Mouse (Mus musculus): ENCODE data around the gene Tmem156.

Gene Tmem156

DNA sequence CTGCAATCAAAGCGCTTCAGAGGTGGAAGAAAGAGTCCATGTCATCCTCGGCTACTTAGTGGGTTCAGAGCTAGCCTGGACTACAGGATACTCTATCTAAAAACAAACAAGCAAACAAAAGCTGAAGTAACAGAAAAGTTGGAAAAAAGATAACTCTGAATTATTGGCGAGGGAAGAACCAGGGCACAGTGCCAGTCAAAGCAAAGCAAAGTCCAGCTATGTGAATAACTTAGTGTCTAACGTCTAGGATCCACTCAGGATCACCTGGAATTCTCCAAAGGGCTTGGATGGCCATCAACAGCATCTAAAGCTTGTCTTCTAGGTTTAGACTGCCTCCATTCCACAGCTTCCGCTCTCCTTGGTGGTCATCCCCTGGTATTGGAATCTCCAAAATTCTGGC is 5.5 kb upstream of the Tmem156 start:
- no peak for DNase-seq (ENCODE audit: inconsistent age in 2 of 2, low spot score in 1 of 2)

- DNase-seq (ENCODE audit: inconsistent age in 2 of 2, low spot score in 1 of 2), result no peak
Observed at GRCm38 (mm10) chr5:65096805-65097204, 4.9 kb upstream of the Tmem156 start.

- no peak for DNase-seq (ENCODE audit: inconsistent age in 2 of 2, low spot score in 1 of 2)
Observed at GRCm38 (mm10) chr5:65096082-65096481, 4.2 kb upstream of the Tmem156 start.

DNA sequence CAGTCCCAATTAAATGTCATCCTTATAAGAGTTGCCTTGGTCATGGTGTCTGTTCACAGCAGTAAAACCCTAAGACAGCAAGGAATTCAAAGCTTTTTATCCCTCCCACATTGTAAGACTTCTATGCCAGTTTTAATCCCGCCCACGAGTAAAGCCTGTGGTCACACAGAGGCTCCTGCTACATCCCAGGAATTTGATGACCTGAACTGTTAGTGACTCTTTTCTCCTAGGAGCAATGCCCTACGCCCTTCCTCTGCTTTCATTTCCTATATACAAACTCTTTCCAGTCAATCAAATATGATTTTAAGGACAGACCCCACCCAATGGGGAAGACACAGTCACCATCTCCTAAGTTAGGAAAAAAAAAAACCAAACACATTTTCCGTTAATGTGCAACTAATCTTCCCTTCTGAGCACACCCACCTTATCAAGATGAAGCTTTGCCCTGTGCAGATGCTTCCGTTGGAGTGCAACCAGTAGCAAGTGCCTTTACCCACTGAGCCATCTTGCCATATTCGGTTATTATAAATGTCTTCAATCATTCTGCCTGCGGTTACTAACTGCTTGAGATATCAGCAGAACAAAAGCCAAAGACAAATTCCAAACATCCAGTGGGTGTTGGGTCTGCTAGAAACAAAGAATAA is 3.1 kb upstream of the Tmem156 start:
- no peak for DNase-seq (ENCODE audit: inconsistent age in 2 of 2, low spot score in 1 of 2)

- no peak for DNase-seq (ENCODE audit: inconsistent age in 2 of 2, low spot score in 1 of 2)
Observed at GRCm38 (mm10) chr5:65093769-65094168, 1.8 kb upstream of the Tmem156 start.

DNA sequence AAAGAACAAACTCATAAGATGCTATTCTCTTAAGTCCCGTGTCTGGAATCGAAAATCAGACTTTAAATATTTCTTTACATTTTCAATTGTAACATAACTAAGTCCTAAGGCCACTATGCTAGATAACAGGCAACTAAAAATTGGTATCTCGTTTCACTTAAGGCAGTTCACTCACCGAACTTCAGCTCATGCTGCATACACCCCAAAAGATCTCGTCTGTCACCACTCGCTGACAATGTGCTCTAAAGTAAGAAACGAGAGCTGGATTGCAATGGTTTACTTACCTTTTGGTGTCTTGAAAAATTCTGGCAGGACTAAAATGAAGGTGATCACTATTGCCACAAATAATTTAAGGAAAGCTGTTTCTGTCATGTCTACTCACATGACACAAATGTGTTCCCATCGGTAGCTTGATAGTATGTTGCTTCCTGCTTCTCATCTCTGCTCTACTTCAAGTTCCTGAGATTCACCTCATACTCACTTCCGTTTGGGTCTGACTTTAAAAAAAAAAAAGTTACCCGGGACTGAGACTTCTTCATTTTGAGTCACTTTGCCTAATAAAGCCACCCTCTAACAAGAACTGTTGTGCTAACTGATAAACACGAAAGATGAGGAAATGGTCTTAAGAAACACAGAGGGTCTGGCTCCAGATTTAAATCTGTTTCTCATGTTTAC is 611 bp downstream of the Tmem156 start:
- no peak for DNase-seq (ENCODE audit: inconsistent age in 2 of 2, low spot score in 1 of 2)

- DNase-seq (ENCODE audit: inconsistent age in 2 of 2, low spot score in 1 of 2), result no peak
Observed at GRCm38 (mm10) chr5:65089707-65090106, 2.2 kb downstream of the Tmem156 start.

DNA sequence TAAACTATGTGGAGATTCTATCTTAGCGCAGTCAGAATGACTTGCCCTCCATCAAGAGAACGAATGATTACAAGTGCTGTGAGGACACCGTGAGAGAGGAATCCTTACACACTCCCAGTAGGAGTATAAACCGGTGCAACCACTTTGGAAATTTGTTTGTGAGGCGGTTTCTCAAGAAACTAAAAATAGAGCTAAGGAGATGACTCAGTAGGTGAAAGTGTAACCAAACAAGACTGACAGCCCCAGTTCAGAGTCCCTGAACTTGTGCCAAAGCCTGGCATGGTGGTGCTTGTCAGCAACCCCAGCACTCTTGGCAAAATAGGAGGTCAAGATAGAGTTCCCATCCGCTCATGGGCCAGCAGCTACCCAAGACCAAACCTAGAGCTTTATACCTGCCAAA is 5.4 kb downstream of the Tmem156 start:
- DNase-seq (ENCODE audit: inconsistent age in 2 of 2, low spot score in 1 of 2), result peak; percentile 72 to 91

DNA sequence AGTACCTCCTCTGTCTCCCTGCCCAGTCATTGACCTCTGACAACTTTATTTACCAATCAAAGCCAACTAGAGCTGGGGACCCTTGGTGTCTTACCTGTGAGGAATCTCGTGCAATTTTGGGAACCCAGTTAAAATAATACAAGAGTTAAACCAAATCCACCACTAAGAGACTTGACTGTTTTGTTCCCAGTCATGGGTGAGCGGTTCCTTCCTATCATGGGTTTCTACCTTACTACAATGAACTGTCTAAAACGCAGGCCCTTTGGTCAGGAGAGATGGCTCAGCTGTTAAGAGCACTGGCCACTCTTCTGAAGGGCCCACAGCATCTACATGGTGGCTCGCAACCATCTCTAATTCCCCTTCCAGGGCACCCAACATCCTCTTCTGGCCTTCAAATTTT is 10.1 kb downstream of the Tmem156 start:
- no peak for DNase-seq (ENCODE audit: inconsistent age in 2 of 2, low spot score in 1 of 2)

GRCm38 (mm10) chr5:65079881-65080280 is 12.1 kb downstream of the Tmem156 start:
- peak in 1 of 2 experiments; percentile 73 for DNase-seq (ENCODE audit: inconsistent age in 2 of 2, low spot score in 1 of 2)

DNA sequence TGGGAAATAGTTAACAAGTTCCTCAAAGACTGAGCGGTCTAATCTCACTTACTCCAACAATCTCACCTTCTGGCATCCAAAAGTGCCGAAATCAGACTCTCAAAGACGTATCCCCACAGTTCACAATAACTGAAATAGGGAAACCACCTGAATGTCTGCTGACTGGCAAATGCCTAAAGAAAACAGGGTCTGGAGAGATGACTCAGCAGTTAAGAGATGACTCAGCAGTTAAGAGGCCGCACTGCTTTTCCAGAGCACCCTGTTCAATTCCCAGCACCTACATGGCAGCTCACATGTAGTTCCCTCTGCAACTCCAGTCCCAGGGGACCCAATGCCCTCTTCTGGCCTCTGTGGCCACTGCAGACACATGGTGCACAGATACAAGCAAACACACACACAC is 13.9 kb downstream of the Tmem156 start:
- DNase-seq (ENCODE audit: inconsistent age in 2 of 2, low spot score in 1 of 2), result no peak

DNA sequence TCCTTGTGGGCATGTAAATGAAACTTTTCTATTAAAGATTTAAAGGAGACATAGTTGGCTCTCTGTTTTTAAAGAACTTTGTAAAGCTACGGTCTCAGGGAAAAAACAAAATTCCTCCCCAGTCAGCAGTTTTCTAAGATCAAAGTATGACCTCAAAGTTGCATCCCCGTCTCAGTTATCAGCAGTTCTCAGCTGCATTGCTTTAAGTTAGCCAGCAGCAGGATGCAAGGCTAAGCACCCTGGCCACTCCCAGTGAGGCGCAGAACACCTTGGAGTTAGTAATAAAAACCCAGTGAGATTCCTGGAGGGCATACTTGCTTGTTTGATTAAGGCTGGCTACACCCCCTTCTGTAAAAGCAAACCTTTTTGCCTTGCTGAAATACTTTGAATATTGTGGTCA is 15.2 kb downstream of the Tmem156 start:
- no peak for DNase-seq (ENCODE audit: inconsistent age in 2 of 2, low spot score in 1 of 2)

GRCm38 (mm10) chr5:65076087-65076486 is 15.8 kb downstream of the Tmem156 start:
- DNase-seq (ENCODE audit: inconsistent age in 2 of 2, low spot score in 1 of 2), result no peak

DNA sequence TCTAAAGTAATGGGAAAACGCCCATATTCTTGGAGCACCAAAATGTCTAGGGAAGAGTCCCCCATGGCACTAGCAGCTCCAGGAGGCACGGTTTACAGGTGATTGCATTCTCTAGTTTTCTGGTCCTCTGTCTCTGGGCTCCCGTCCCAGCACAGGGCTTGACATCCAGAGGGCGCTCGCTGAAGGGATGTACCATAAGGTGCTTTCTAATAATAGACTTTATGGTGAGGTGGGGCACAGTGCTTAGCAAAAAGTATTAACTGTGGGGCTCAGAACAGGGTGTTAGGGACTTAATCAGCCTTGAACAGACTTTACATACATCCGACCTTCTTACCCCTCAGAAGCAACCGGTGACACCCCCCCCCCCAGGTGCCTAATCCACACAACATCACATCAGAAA is 17.2 kb downstream of the Tmem156 start:
- DNase-seq (ENCODE audit: inconsistent age in 2 of 2, low spot score in 1 of 2), result no peak

DNA sequence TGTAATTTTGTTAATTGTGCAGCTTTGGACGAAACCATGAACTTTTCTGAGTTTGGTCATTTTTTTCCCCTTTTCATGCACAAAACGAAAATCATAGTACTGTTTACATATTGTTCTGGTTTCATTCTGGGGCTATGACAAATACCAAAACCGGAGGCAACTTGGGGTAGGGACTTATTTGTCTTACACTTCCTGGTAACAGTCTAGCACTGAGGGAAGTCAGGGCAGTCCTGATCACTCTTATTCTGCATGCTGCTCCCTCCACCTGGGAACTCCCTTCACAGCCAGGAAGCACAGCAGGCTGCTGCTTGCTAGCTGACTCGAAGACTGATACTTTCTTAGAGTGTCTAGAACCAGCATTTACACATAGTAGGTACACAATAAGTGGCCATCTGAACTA is 18.7 kb downstream of the Tmem156 start:
- no peak for DNase-seq (ENCODE audit: inconsistent age in 2 of 2, low spot score in 1 of 2)

GRCm38 (mm10) chr5:65071689-65072118 is 20.2 kb downstream of the Tmem156 start:
- no peak for DNase-seq (ENCODE audit: inconsistent age in 2 of 2, low spot score in 1 of 2)

DNA sequence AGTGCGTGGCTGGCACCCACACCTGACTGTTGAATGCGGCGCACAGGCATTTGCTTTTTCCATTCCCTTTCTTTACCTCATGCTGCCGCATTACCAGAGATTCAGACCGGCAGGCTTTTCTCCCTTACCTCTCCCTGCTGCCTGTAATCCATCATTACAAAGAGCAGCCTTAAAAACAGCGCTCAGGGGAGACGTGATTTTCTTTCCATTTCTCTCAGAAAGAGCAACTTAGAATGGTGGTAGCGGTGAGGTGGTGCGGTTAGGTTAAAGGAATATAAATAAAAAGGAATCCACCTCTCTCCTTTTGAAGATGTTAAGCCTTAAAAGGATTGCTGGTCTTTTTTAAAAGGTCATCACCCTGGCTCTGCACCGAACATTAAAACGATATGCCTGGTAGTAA is 22.1 kb downstream of the Tmem156 start:
- no peak for DNase-seq (ENCODE audit: inconsistent age in 2 of 2, low spot score in 1 of 2)

DNA sequence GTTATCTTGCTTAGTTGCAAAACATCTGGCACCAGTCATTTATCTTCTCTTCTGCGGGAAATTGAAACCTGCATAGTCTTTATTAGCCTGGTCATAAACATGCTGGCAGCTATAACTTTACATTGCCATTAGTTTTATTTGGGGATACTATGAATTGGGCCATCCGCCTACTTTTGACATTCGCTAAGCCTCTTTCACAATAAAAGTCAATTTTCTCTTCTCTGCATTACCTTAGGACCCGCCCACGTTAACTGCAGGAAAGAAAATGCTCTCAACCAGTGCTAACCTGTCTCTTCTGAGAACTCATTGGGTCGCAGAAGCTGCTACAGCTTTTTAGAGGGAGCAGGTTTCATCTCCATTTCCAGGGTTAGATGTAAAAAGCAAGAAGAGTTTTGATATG is 23.8 kb downstream of the Tmem156 start:
- no peak for DNase-seq (ENCODE audit: inconsistent age in 2 of 2, low spot score in 1 of 2)

GRCm38 (mm10) chr5:65063266-65063665 is 28.7 kb downstream of the Tmem156 start:
- no peak for DNase-seq (ENCODE audit: inconsistent age in 2 of 2, low spot score in 1 of 2)

DNA sequence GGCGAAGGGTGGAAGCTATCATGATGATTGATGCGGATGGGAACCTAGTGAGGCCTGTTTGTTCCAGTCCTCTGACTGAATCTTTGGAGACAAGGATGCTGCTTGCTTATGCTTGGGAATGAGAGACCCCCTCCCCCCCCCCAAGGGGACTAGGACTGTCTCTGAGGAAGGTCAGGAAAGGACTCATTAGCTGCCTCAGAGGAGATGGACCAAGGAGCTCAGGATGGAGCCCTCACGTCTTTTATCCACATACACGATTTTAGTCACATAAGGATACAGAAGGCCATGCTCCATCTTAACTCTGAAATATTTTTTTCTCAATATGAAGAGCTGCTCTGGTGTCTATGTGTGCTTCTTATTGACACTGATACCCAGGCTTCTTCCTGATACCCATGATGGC is 29.7 kb downstream of the Tmem156 start:
- DNase-seq (ENCODE audit: inconsistent age in 2 of 2, low spot score in 1 of 2), result no peak

DNA sequence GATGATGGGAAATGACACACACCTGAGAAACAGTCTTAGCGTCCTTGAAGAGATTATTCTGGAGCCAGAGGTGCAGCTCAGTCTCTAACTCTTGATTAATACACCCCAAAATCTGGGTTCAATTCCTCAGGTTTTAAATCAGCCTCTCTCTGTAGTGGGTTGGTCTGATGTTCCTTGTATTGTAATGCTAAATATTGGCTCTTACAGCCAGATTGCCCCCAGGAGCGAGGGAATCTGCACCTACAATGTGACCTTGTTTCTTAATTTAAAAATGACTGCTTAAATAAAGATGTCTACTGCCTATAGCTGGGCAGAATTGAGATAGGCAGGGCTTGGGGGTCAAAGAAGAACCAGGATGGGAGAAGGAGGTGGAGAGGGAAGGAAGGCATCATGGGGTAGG is 32.1 kb downstream of the Tmem156 start:
- no peak for DNase-seq (ENCODE audit: inconsistent age in 2 of 2, low spot score in 1 of 2)

- DNase-seq (ENCODE audit: inconsistent age in 2 of 2, low spot score in 1 of 2), result no peak
Observed at GRCm38 (mm10) chr5:65057596-65057995, 34.3 kb downstream of the Tmem156 start.

- DNase-seq (ENCODE audit: inconsistent age in 2 of 2, low spot score in 1 of 2), result no peak
Observed at GRCm38 (mm10) chr5:65051513-65051912, 40.4 kb downstream of the Tmem156 start.
